Mouse (Mus musculus) embryonic stem cell, embryonic (primary cell): Measurements from ENCODE around the gene Trim47.

Source experiments
- CTCF ChIA-PET, 4 experiments: fragments of 300-600 bp in 2 of 4; fragments of 350-600 bp in 2 of 4; sonication (Branson Sonifier 250); formaldehyde crosslinking; loops; one replicate each; lab custom pipeline; 2022; ENCODE audit warnings: inconsistent platforms in 2 of 4; lab: Charles Lee
- POLR2A ChIA-PET, 4 experiments: fragments of 300-600 bp in 2 of 4; fragments of 350-600 bp in 2 of 4; sonication (Branson Sonifier 250); formaldehyde crosslinking; loops; one replicate each; lab custom pipeline; 2022; ENCODE audit warnings: antibody characterized with exemption in 4 of 4, inconsistent platforms in 1 of 4; lab: Charles Lee

Gene Trim47

DNA sequence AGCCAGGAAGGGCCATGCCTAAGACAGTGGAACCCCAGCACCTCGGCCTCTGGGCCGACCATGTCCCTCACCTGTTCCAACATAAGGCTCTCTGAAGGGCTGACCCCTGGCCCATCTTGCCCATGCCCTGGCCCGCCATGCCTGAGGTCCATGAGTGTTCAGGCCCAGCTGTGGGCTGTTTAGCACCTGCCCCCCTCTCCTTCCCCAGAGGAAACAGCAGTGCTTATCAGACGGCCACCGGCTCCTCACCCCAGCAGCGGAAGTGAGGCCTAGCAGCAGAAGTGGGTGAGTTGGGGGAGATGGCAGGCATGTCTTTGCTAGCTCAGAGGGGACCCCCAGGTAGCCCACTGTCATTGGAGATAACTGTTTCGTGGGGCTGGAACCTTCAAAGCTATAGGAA is 50.2 kb downstream of the Trim47 start:
- ChIA-PET POLR2A (interaction anchor here (0.6 to 5.0 kb wide), 15 partner anchors 8 to 255 kb away, joined by 3 to 50 read pairs (median 6); partner anchors contain the start of genes Mrpl38 (in 1 of the 4), Trim65 (in 1 of the 4) and Unk (in 1 of the 4)), CTCF (no interaction called here)

DNA sequence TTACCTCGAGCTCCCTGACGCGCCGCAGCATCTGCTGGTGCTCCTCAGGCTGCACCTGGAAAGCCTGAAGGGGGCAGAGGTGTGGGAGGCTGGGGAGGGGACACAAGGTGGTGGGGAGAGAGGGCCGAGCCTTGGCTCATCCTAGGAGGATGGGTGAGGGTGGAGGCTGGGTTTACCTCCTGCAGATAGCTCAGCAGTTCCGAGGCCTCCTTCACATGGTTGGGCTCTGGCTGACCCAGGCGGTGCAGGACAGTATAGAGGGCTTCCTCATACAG is 50.8 kb downstream of the Trim47 start:
- ChIA-PET POLR2A (interaction anchor here (0.6 to 5.0 kb wide), 18 partner anchors 8 to 256 kb away, joined by 3 to 50 read pairs (median 4); partner anchors contain the start of gene Unk (in 1 of the 4)), CTCF (interaction anchor here (0.6 to 1.7 kb wide), 12 partner anchors 8 to 673 kb away, joined by 3 to 5 read pairs (median 4); partner anchors contain the start of genes Galk1 (in 1 of the 4) and Unk (in 1 of the 4))

DNA sequence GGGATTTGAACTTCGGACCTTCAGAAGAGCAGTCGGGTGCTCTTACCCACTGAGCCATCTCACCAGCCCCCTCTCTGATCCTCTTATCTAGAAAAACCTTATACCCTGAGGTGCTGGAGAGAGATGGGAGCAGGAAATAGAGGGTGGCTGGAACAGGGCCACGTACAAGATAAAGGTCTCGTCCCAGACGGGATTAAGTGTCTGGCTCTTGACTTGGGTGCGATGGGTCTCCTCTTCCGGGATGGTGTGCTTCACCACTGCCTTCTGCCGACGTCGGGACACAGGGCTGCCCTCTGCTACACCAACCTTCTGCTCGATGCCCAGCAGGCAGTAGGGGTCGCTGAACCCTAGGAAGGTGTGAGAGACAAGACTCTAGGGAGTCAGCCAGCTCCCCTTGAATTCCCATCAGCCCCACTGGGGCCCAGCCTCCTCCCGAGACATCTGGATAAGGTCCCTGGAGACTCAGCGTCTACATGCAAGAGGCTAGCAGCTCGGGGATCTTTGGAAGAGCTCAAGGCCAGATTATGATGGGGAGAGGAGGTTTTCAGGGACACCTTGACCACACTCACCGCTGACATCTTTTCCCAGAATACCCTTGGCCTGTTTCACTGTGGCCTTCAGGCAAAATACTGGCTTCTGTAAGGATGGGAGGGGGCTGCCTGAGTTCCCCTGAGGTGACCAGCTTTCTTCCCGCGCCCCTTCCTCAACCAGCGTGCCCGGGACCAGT is 51.3 kb downstream of the Trim47 start:
- ChIA-PET CTCF (interaction anchor here (0.6 to 1.7 kb wide), 15 partner anchors 9 to 673 kb away, joined by 3 to 19 read pairs (median 4); partner anchors contain the start of genes Galk1 (in 1 of the 4), Mrpl38 (in 1 of the 4) and Unk (in 1 of the 4)), POLR2A (interaction anchor here (0.6 to 5.0 kb wide), 21 partner anchors 8 to 415 kb away, joined by 3 to 50 read pairs (median 4); partner anchors contain the start of genes Smim6 (in 1 of the 4) and Unk (in 1 of the 4))

DNA sequence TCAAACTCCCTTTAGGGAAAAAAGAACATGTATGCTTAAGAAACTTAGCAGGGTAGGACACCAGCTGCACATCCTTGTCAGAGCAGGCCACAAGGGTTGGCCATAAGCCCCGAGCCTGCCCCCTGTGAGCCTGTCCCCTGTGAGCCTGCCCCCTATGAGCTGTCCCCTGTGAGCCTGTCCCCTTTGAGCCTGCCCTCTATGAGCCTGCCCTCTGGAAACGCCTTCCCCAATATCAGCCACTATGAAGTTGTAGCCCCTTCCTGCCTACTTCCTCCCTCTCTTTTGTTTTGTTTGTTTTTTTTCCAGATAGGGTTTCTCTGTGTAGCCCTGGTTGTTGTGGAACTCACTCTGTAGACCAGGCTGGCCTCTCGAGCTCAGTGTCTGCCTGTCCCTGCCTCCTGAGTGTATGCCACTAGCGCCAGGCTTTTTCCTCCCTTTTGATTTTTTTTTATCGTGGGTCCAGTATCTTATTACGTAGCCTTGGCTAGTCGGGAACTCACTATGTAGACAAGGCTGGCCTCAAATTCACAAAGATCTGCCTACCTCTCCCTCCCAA is 52.5 kb downstream of the Trim47 start:
- POLR2A ChIA-PET = interaction anchor here in 3 of 4 experiments (0.8 to 2.2 kb wide), 8 partner anchors 10 to 55 kb away, joined by 3 to 16 read pairs (median 5); no protein-coding TSS in a partner anchor
- CTCF ChIA-PET = interaction anchor here in 1 of 4 experiments (1.1 to 1.7 kb wide), 3 partner anchors 26 to 215 kb away, joined by 3 to 5 read pairs (median 3); no protein-coding TSS in a partner anchor

DNA sequence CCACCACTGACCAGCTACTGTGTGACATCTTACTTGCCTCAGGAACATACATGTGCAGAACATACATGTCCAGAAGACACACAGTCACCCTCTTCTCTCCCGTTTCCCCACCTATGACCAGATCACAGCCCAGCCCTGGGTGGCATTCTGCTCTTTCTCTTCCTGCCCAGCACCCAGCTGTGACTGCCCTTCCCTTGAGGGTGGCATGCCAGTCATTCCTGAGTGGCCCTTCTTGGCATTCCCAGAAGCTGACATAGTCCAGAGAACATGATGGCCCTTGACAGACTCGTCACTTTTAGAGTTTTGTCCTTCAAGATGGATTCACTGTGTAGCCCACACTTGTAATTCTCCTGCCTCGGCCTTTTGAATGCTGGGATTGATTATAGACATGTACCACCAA is 54.4 kb downstream of the Trim47 start:
- ChIA-PET CTCF (interaction anchor here in 3 of 4 experiments (0.6 to 1.1 kb wide), 5 partner anchors 10 to 392 kb away, joined by 3 to 4 read pairs (median 4); no protein-coding TSS in a partner anchor), POLR2A (interaction anchor here in 2 of 4 experiments (0.7 to 2.7 kb wide), 12 partner anchors 9 to 102 kb away, joined by 3 to 8 read pairs (median 6); no protein-coding TSS in a partner anchor)

DNA sequence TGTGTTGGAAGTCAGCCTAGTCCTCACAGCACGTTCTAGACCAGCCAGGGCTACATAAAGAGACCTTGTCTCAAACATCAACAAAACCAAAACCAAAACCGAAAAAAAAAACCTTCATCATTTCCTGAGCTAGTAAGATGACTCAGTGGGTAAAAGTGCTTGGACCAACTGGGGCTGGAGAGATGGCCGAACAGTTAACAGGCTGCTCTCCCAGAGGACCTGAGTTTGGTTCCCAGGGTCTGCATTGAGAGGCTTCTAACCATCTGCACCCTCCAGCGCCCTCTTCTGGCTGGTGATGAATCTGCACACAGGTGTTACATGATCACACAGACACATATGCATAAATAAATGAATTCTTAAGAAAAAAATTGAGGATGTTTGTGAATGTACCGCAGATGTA is 55.5 kb downstream of the Trim47 start:
- ChIA-PET CTCF (interaction anchor here in 3 of 4 experiments (0.6 to 1.1 kb wide), 3 partner anchors 9 to 357 kb away, joined by 3 to 4 read pairs (median 3); no protein-coding TSS in a partner anchor), POLR2A (interaction anchor here in 2 of 4 experiments (1.0 to 2.7 kb wide), 6 partner anchors 12 to 70 kb away, joined by 3 to 8 read pairs (median 6); no protein-coding TSS in a partner anchor)

DNA sequence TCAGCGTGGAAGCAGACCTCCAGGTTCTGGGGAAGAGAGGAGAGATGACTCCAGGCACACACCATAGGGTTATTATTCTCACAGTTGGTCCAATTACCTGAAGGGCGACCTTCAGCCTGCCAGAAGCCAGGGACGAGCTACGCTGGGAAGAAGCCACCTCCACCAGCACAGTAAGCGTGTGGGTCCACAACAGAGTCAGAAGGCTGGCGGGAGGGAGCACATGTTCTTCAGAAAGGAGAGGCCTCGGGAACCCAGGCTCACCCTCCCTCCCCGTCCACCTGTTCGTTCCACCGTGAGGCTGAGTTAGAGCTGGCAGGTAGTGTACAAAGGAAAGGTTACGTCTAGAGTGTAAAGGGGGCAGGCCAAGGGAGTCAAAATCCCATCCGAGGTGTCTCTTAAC is 61.7 kb downstream of the Trim47 start:
- POLR2A ChIA-PET = interaction anchor here in 3 of 4 experiments (0.9 to 4.1 kb wide), 11 partner anchors 11 to 62 kb away, joined by 3 to 19 read pairs (median 5); partner anchors contain the start of gene Trim47 (in 1 of the 3)
- CTCF ChIA-PET = interaction anchor here in 2 of 4 experiments (0.6 to 1.4 kb wide), 2 partner anchors 45 to 73 kb away, joined by 3 read pairs; partner anchors contain the start of gene Mrpl38 (in 1 of the 2)

DNA sequence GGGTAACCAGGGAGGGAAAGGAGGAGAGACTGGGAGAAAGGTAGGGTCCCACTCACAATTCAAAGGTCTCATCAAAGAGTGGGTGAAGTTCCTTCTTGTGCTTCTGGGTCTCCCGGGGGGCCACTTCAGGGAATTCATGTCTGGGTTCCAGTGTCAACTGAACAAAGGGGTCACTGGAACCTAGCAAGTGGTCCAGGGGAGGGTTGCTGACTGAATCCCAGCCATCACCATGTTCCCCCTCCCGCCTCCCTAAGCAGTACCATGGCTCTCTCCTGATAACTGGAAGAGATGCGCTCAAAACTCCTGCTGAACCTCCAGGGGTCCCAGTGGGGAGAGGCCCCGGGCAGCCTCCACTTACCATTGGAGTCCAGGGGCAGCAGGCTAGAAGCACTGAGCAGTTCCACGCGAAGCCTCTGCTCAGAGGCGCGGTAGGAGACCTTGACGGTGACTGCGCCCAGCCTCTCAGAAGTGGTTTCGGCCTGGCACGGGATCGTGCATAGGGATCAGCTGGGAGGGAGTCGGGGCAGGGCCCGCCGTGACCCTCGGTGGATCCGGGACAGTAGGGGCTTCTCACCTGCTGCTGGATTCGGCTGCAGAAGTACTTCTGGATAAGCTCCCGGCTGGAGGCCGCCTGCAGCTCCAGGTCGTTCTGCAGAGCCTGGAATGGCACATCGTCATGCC is 62.7 kb downstream of the Trim47 start:
- ChIA-PET CTCF (interaction anchor here in 2 of 4 experiments (0.6 to 1.4 kb wide), 2 partner anchors 74 to 234 kb away, joined by 3 read pairs; partner anchors contain the start of gene Mrpl38 (in 1 of the 2)), POLR2A (interaction anchor here in 3 of 4 experiments (0.8 to 2.9 kb wide), 11 partner anchors 10 to 63 kb away, joined by 3 to 13 read pairs (median 4); partner anchors contain the start of gene Trim47 (in 1 of the 3))

DNA sequence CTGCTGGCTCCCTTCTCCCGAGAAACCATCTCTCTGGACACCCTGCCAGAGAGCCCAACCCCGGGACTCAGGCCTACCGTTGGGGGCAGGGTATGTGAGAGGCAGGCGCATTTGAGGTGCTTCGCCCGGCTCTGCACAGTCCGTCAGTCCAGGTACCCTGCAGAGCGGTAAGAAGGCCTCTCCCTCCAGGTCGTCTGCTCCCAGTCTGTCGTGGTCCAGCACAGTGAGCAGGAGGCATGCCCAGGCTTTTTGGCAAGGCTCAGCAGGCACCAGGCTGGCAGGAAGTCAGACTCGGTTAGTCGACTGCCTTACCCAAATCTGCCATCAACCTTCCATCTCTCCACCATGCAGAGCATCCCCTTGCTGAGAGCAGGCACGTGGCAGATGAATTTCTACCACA is 63.4 kb downstream of the Trim47 start:
- POLR2A ChIA-PET = interaction anchor here in 2 of 4 experiments (1.0 to 8.4 kb wide), 3 partner anchors 16 to 75 kb away, joined by 3 to 81 read pairs (median 6); partner anchors contain the start of gene Mrpl38 (in 1 of the 2)
- CTCF ChIA-PET = interaction anchor here in 1 of 4 experiments (1.6 kb wide), 1 partner anchor 14 kb away, joined by 4 read pairs; no protein-coding TSS in a partner anchor

DNA sequence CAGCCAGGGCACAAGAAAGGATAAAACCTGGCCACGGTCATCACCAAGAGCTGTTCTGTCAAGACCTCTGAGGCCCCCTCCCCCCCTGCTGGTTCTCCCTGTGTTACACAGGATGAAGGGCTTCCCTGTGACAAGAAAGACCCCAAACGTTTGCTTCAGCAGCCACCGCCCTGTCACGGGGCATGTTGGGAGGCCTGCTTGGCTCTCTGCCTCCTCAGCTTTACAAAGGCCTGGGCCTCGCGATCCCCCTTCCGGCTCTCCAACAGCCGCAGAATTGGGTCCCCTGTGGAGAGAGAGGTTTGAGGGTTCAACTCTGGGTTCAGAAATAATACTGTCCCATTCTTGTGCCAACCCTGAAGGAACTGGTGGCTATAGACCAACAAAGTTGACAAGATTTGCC is 64.5 kb downstream of the Trim47 start:
- ChIA-PET POLR2A (interaction anchor here in 2 of 4 experiments (1.0 to 8.4 kb wide), 6 partner anchors 11 to 76 kb away, joined by 3 to 81 read pairs (median 3); partner anchors contain the start of gene Mrpl38 (in 1 of the 2)), CTCF (interaction anchor here in 2 of 4 experiments (0.8 to 1.6 kb wide), 2 partner anchors 9 to 13 kb away, joined by 4 read pairs; no protein-coding TSS in a partner anchor)

DNA sequence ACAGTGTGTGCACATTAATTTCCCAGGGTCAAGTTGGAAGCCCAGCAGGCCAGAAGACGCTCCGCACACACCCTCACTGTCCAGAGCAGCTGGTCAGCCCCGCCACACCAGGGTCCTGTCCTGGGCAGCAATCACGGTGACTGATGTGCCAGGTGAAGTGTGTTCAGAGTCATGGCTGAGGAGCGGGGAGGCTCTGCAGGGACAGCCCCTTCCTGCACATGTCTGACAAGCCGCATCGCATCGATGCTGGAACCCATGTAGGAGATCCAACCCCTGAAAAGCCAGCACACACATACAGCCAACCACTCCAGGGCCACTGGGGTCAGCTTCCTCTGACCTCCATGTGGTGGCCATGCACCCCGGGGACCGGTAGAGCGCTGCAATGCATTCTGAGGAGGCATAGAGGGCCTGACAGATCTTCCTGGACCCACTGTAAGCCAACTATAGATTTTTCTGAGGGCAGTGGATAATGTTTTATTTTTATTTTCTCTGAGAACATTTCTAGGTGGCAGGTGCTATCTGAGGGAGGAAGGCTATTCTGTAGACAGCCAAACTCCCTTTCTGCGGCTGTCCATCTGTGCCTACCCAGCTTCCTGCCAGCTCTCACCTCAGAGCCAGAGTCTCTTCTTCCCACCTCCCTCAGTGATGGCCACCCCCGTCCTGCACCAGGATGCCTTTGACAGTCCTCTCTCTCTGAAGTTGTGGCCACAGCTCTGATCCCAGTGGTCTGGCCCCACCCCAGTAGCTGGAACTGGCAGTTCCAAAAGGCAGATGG is 65.2 kb downstream of the Trim47 start:
- CTCF ChIA-PET = interaction anchor here in 1 of 4 experiments (0.8 kb wide), 1 partner anchor 10 kb away, joined by 4 read pairs; no protein-coding TSS in a partner anchor
- POLR2A ChIA-PET = interaction anchor here in 2 of 4 experiments (0.7 to 8.4 kb wide), 8 partner anchors 8 to 40 kb away, joined by 3 to 81 read pairs (median 3); no protein-coding TSS in a partner anchor

DNA sequence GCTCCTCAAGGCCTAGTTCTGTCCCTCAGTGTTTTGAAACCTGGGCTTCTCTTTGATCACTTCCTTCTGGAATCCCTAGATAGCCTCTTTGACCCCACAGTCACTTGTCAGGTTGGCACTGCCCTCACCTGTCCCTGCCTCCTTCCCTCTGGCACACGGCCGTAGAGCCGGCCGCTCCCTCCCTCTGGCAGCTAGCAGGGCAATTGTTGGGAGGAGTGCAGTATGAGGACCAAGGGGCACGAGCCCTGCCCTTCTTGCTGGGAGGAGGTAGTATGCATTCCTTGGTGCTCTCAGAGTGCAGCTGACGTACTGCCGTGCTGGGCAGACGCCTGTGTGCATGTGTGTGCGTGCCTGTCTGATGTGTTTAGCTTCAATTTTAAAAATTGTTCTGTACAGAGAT is 66.4 kb downstream of the Trim47 start:
- ChIA-PET CTCF (interaction anchor here in 1 of 4 experiments (0.7 kb wide), 1 partner anchor 1462 kb away, joined by 3 read pairs; no protein-coding TSS in a partner anchor), POLR2A (interaction anchor here in 3 of 4 experiments (0.6 to 8.4 kb wide), 15 partner anchors 9 to 49 kb away, joined by 3 to 81 read pairs (median 4); partner anchors contain the start of genes Galk1 (in 1 of the 3) and Unc13d (in 1 of the 3))

DNA sequence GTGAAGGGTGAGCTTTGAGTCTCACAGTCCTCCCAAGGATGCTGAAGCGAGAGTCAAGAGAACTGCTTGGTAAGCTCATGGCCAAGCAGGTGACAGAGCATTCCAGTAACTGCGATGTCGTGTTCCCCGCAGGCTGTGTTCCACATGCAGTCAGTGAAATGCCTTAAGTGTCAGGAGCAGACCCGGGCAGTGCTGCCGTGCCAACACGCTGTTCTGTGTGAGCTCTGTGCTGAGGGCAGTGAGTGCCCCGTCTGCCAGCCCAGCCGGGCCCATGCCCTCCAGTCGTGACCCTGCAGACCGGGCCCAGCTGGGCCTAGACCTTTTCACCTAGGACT is 67.4 kb downstream of the Trim47 start:
- POLR2A ChIA-PET = interaction anchor here (0.8 to 8.4 kb wide), 16 partner anchors 9 to 147 kb away, joined by 3 to 81 read pairs (median 4); partner anchors contain the start of genes Unc13d (in 2 of the 4) and Galk1 (in 1 of the 4)

DNA sequence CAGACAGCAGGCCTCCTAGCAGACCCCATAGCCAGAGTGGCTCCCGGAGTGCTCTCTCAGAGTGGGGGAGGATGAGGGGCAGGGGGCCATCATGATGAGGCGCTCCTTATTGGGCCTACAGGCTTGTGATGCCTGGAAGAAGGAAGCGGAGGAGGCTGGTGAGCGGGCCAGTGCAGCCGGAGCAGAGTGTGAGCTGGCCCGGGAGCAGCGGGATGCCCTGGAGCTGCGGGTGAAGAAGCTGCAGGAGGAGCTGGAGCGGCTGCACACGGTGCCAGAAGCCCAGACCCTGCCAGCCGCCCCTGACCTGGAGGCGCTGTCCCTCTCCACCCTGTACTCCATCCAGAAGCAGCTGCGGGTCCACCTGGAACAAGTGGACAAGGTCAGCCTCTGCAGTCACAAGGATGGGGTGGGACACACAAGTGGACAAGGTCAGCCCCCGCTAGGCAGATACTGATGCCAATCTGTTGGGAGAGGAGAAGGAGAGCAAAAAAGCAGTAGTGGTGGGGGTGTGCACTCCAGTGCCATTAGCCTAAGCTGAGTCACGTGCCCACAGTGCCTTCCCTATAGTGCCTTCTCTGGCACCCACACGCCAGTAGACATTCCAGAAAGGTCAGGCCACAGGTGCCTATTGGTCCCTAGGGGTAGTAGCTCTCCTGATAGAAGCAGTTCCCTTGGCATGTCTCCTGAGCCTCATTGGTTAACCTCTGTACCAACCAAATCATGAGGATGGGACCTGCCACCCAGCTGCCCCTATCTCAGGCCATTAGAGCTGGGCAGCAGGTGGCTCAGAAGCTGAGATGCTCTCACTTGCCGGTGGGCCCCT is 67.9 kb downstream of the Trim47 start:
- ChIA-PET CTCF (no interaction called here), POLR2A (interaction anchor here (0.8 to 8.4 kb wide), 16 partner anchors 8 to 146 kb away, joined by 3 to 81 read pairs (median 6); partner anchors contain the start of genes Unc13d (in 2 of the 4) and Galk1 (in 1 of the 4))

More for the DNA sequence above, 67.4 kb downstream of the Trim47 start:
- CTCF ChIA-PET = no interaction called here

DNA sequence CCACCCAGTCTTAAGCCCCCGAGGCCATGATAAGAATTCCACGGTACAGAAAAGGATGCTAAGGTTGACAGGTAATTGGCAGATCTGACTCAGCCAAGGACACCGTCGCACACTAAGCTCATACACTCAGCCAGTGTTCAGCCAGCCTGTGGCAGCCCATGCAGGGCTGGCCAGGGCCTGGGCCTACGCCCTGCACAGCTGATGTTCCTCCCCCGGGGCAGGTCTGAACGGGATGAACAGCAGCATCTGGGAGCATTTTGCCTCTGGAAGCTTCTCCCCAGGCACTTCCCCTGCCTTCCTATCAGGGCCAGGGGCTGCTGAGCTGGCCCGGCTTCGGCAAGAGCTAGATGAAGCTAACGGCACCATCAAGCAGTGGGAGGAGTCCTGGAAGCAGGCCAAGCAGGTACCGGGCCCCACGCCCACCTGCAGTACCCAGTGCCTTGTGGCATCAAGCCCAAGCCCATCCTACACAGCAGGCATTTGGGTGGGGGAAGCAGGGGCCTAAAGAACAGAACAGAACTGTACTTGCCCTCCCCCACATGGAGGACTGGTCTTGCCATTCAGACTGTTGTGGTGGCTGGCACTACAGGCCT is 68.9 kb downstream of the Trim47 start:
- ChIA-PET CTCF (interaction anchor here in 3 of 4 experiments (0.5 to 1.2 kb wide), 4 partner anchors 18 to 451 kb away, joined by 3 to 6 read pairs (median 3); no protein-coding TSS in a partner anchor), POLR2A (interaction anchor here (0.6 to 8.4 kb wide), 23 partner anchors 9 to 647 kb away, joined by 3 to 81 read pairs (median 4); partner anchors contain the start of gene Unc13d (in 1 of the 4))
